Mouse (Mus musculus) layer of hippocampus, adult 2 months (tissue): ENCODE measurements around the gene Irs1. TPM values are rescaled to one million over a fixed set of nuclear protein-coding genes. Genes with fewer than 3 reads are reported as not detected.

Experiments
- DNase-seq, 2 experiments: peaks; one replicate each; pipeline ENCODE4 v3.0.0; 2022; ENCODE audit warnings: low spot score in 2 of 2
- H3K27ac ChIP-seq: fragments of 200-600 bp; 2 replicates; pipeline ENCODE4 v1.8.1; 2022
- H3K4me3 ChIP-seq: fragments of 200-600 bp; 2 replicates; pipeline ENCODE4 v1.8.1; 2022; ENCODE audit warnings: mild to moderate bottlenecking
- CTCF ChIP-seq: fragments of 200-600 bp; conservative IDR thresholded peaks from 2 replicates; pipeline ENCODE4 v1.8.1; 2022; ENCODE audit warnings: antibody characterized with exemption, mild to moderate bottlenecking, moderate library complexity
- total RNA-seq, 2 experiments: library from RNA; stranded (reverse); gene quantifications; 2 replicates each; pipeline ENCODE4 v1.2.3; 2021

The Irs1 gene
- total RNA-seq, 2 experiments from 2014 or later = 17.8 to 17.9 TPM

GRCm38 (mm10) chr1:82232812-82233211 is 58.4 kb downstream of the Irs1 start, which contains the start of gene Gm9747:
Gm9747 (plus strand) TSS chr1:82233112.
- no peak for TF ChIP-seq CTCF
- Histone ChIP-seq H3K27ac (no peak within 1 kb of the TSS), H3K4me3 (no peak within 1 kb of the TSS)

GRCm38 (mm10) chr1:82228841-82229240 is 62.4 kb downstream of the Irs1 start:
- no peak for TF ChIP-seq CTCF
- Histone ChIP-seq H3K27ac (no peak overlapping the region), H3K4me3 (no peak overlapping the region)
- DNase-seq = no peak

More at GRCm38 (mm10) chr1:82232812-82233211, 58.4 kb downstream of the Irs1 start, which contains the start of gene Gm9747:
- DNase-seq = no peak

- no peak for DNase-seq
- Histone ChIP-seq H3K4me3 (no peak overlapping the region), H3K27ac (no peak overlapping the region)
- no peak for TF ChIP-seq CTCF
Measured at GRCm38 (mm10) chr1:82223042-82223795, 68.0 kb downstream of the Irs1 start.

GRCm38 (mm10) chr1:82221462-82221861 is 69.8 kb downstream of the Irs1 start:
- Histone ChIP-seq H3K4me3 (no peak overlapping the region), H3K27ac (no peak overlapping the region)
- TF ChIP-seq CTCF = no peak
- no peak for DNase-seq

- Histone ChIP-seq H3K4me3 (no peak overlapping the region), H3K27ac (no peak overlapping the region)
- no peak for DNase-seq
- TF ChIP-seq CTCF = no peak
Measured at GRCm38 (mm10) chr1:82220673-82221396, 70.4 kb downstream of the Irs1 start.

GRCm38 (mm10) chr1:82207511-82207910 is 83.7 kb downstream of the Irs1 start:
- no peak for TF ChIP-seq CTCF
- no peak for DNase-seq
- Histone ChIP-seq H3K27ac (peak overlapping the region; percentile 48), H3K4me3 (no peak overlapping the region)

- DNase-seq = no peak
- no peak overlapping the region for H3K27ac ChIP-seq
- H3K4me3 ChIP-seq = no peak overlapping the region
- TF ChIP-seq CTCF = no peak
Measured at GRCm38 (mm10) chr1:82200636-82201035, 90.6 kb downstream of the Irs1 start.

- DNase-seq = no peak
- no peak for TF ChIP-seq CTCF
- Histone ChIP-seq H3K4me3 (no peak overlapping the region), H3K27ac (peak overlapping the region; percentile 28; the same call in 1 of the 2 replicates)
Measured at GRCm38 (mm10) chr1:82199918-82200317, 91.3 kb downstream of the Irs1 start.

- no peak overlapping the region for H3K27ac ChIP-seq
- no peak overlapping the region for H3K4me3 ChIP-seq
- no peak for TF ChIP-seq CTCF
- no peak for DNase-seq
Measured at GRCm38 (mm10) chr1:82191579-82191978, 99.6 kb downstream of the Irs1 start.

- TF ChIP-seq CTCF = no peak
- H3K4me3 ChIP-seq = no peak overlapping the region
- no peak overlapping the region for H3K27ac ChIP-seq
- DNase-seq = peak; percentile 36 to 70
Measured at GRCm38 (mm10) chr1:82189516-82189915, 101.7 kb downstream of the Irs1 start.

GRCm38 (mm10) chr1:82188549-82189231 is 102.5 kb downstream of the Irs1 start:
- Histone ChIP-seq H3K4me3 (no peak overlapping the region), H3K27ac (no peak overlapping the region)
- DNase-seq = no peak
- TF ChIP-seq CTCF = no peak

- TF ChIP-seq CTCF = no peak
- Histone ChIP-seq H3K27ac (peak overlapping the region; percentile 19; the same call in 1 of the 2 replicates), H3K4me3 (no peak overlapping the region)
- no peak for DNase-seq
Measured at GRCm38 (mm10) chr1:82183913-82184442, 107.2 kb downstream of the Irs1 start.

Other genes with a start within 250 kb of the Irs1 start
- not detected for gene Gm9747, start 58.3 kb downstream of the Irs1 start, total RNA-seq
- gene Rhbdd1, start 25.0 kb upstream of the Irs1 start, total RNA-seq = 1 to 10 TPM; 7.4 to 7.6 TPM